Mouse (Mus musculus): Measurements from ENCODE around the gene Iqgap1. TPM values are rescaled to one million over a fixed set of nuclear protein-coding genes. Genes with fewer than 3 reads are reported as not detected.

The Iqgap1 gene
- polyA plus RNA-seq, 1 experiment from 2014 or later: 21.7 TPM

Other genes with a start within 250 kb of the Iqgap1 start
- gene Crtc3, start 137.1 kb downstream of the Iqgap1 start, polyA plus RNA-seq (2015; fragmentation: Nextera tagmentation; extraction: Ambion mirVana): 17.0 and 20.9 TPM in 2 replicates
- 4.6 and 5.9 TPM in 2 replicates for gene Zscan2, start 34.9 kb upstream of the Iqgap1 start, polyA plus RNA-seq (2015; fragmentation: Nextera tagmentation; extraction: Ambion mirVana)
- gene Wdr73, start 75.3 kb upstream of the Iqgap1 start, polyA plus RNA-seq (2015; fragmentation: Nextera tagmentation; extraction: Ambion mirVana): 43.2 and 43.9 TPM in 2 replicates
- gene Nmb, start 79.1 kb upstream of the Iqgap1 start, polyA plus RNA-seq (2015; fragmentation: Nextera tagmentation; extraction: Ambion mirVana): 7.1 TPM in 2 replicates
- 149 and 157 TPM in 2 replicates for gene Sec11a, start 121.8 kb upstream of the Iqgap1 start, polyA plus RNA-seq (2015; fragmentation: Nextera tagmentation; extraction: Ambion mirVana)
- 8.3 and 9.8 TPM in 2 replicates for gene Zfp592, start 167.7 kb upstream of the Iqgap1 start, polyA plus RNA-seq (2015; fragmentation: Nextera tagmentation; extraction: Ambion mirVana)
- gene Alpk3, start 231.6 kb upstream of the Iqgap1 start, polyA plus RNA-seq (2015; fragmentation: Nextera tagmentation; extraction: Ambion mirVana): 0.06 and 0.15 TPM in 2 replicates